ENCODE assay signal across 8 mouse cellular contexts in the genomic region with DNA sequence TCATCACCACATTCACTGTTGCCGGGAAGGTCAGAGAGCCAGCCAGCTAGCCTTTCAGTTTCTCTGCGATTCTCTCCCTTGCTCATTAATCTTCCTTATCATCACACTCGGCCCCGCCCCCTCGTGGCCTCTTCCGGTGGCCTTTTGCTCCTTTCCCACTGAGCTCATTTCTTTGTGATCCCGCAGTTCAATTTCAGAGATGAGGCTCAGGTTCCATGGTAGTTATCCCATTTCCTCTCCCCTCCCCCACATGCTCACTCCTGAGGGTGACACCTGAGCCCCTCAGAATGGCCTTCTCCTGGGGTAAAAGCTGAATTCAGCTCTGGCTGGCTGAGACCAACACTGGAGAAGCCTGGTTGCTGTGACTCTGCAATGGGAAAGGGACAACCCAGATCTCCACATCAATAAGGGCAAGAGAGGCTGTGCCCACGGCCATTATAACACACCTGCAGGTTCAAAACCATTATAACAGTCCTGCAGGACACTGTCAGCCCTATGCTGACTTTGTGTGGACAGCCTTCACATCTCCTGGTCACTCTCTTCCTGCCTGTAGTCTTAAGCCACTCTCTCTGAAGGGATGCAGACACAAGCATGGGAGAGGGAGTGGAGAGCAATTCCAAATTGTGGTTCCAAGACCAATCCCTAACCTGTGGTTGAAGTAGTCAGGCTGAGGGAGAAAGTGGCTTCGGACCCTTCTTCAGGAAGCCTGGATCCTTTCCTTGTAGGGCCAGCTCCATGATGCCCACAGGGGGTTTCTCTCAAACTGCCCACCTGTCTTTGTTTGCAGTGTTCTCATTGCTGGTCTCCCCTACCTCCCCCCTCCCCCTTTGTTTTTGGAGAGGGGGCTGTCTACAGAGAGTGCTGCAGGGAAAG. TPM values are rescaled to one million over a fixed set of nuclear protein-coding genes. Genes with fewer than 3 reads are reported as not detected.
DNase-seq lines count a peak whose midpoint lies in the region; ATAC-seq and TF ChIP-seq lines count a peak whose summit lies in the region.

No protein-coding gene starts in this region.

- no peak for TF ChIP-seq CTCF in E14TG2a.4 (conservative IDR thresholded peaks at IDR 0.05; ENCODE audit: low read length)

- H3K27ac ChIP-seq in limb, embryonic 14.5 days (replicated peaks; ENCODE audit: low read depth, low read length) = 0 out of 2 replicates have a peak overlapping the region, but pooled peaks have one; percentile 14
- H3K27ac ChIP-seq in neural tube, embryonic 13.5 days (replicated peaks) = peak overlapping the region; percentile 88

- H3K4me1 ChIP-seq in E14TG2a.4 (replicated peaks; ENCODE audit: low read depth, low read length) = peaks cover 41% of the 10 kb centered on the region
- peaks cover 39% of the 10 kb centered on the region for H3K4me1 ChIP-seq in limb, embryonic 14.5 days (ENCODE audit: control insufficient read depth, insufficient read depth, low read length)
- peaks cover 58% of the 10 kb centered on the region for H3K4me1 ChIP-seq in neural tube, embryonic 13.5 days (replicated peaks)

- no peaks in the 10 kb centered on the region for H3K36me3 ChIP-seq in E14TG2a.4 (ENCODE audit: insufficient read depth, low read length)
- H3K36me3 ChIP-seq in limb, embryonic 14.5 days (ENCODE audit: control insufficient read depth, insufficient read depth, low read length) = no peaks in the 10 kb centered on the region
- no peaks in the 10 kb centered on the region for H3K36me3 ChIP-seq in neural tube, embryonic 13.5 days

- TF ChIP-seq POLR2A in limb, embryonic 14.5 days (IDR thresholded peaks at IDR 0.05; ENCODE audit: borderline replicate concordance, extremely low read depth, insufficient read depth, insufficient read length) = no peak

- 2% methylated on average over 9 of the region's 9 CpGs for WGBS in limb, embryonic 14.5 days
- WGBS in neural tube, embryonic 13.5 days = 3% methylated on average over 9 of the region's 9 CpGs

- H3K4me3 ChIP-seq in E14TG2a.4 (replicated peaks; ENCODE audit: low read length) = peak overlapping the region; percentile 71
- no peak overlapping the region for H3K4me3 ChIP-seq in limb, embryonic 14.5 days (replicated peaks; ENCODE audit: low read length)
- 0 out of 2 replicates have a peak overlapping the region, but pooled peaks have one; percentile 4 for H3K4me3 ChIP-seq in neural tube, embryonic 13.5 days

- H3K9me3 ChIP-seq in E14TG2a.4 (ENCODE audit: low read length) = no peaks in the 10 kb centered on the region
- no peaks in the 10 kb centered on the region for H3K9me3 ChIP-seq in limb, embryonic 14.5 days (ENCODE audit: control insufficient read depth, low read length)
- H3K9me3 ChIP-seq in neural tube, embryonic 13.5 days = no peaks in the 10 kb centered on the region

- H3K9ac ChIP-seq in limb, embryonic 14.5 days (ENCODE audit: low read depth, low read length, severe bottlenecking) = peak overlapping the region; percentile 25; the same call in 1 of the 2 replicates
- peak overlapping the region; percentile 64 for H3K9ac ChIP-seq in neural tube, embryonic 13.5 days

- DNase-seq in adrenal gland, postnatal 10 days = peak; percentile 81
- no peak for DNase-seq in limb, embryonic 14.5 days (ENCODE audit: low spot score)
- DNase-seq in layer of hippocampus, adult 9-11 months = no peak
- DNase-seq in gastrocnemius, adult 18-20 months (ENCODE audit: low spot score) = no peak
- DNase-seq in urinary bladder, postnatal 10 days (ENCODE audit: low spot score) = no peak

- H3K4me2 ChIP-seq in limb, embryonic 14.5 days (replicated peaks; ENCODE audit: low read depth, low read length, severe bottlenecking) = no peak overlapping the region; the same call in 1 of the 2 replicates
- peak overlapping the region; percentile 46 for H3K4me2 ChIP-seq in neural tube, embryonic 13.5 days

- no peaks in the 10 kb centered on the region for H3K27me3 ChIP-seq in E14TG2a.4 (ENCODE audit: insufficient read depth, low read length)
- no peaks in the 10 kb centered on the region for H3K27me3 ChIP-seq in limb, embryonic 14.5 days (ENCODE audit: control insufficient read depth, insufficient read depth, low read length)
- no peaks in the 10 kb centered on the region for H3K27me3 ChIP-seq in neural tube, embryonic 13.5 days

- peak; percentile 46 to 53; a peak in 3 of 4 replicates for ATAC-seq in hematopoietic stem cell, adult 5-6 weeks (replicated peaks in 1 of 2; ENCODE audit: insufficient read depth in 1 of 2, low FRiP score in 2 of 2, low TSS enrichment in 1 of 2, low read depth in 1 of 2, poor library complexity in 2 of 2, severe bottlenecking in 2 of 2)
- no peak for ATAC-seq in limb, embryonic 14.5 days (ENCODE audit: low FRiP score, low read depth)
- ATAC-seq in neural tube, embryonic 13.5 days (ENCODE audit: low read depth) = peak; percentile 29; the same call in 1 of the 2 replicates

RNA-seq across cellular contexts. Expression of gene Lrrc75a, which starts 18.7 kb away (rescaled TPM):
- 10 to 100 TPM; 28.1 to 29.6 TPM for total RNA-seq in adrenal gland, postnatal 10 days (2021)
- 7.6 and 7.7 TPM in 2 replicates for total RNA-seq in hematopoietic stem cell, adult 5-6 weeks (2017)
- polyA plus RNA-seq in limb, embryonic 14.5 days (2012; rRNA removed) = 19.2 and 25.6 TPM in 2 replicates
- polyA plus RNA-seq in limb, embryonic 14.5 days (2014; fragmentation: Nextera tagmentation; extraction: Ambion mirVana) = 13.7 and 20.5 TPM in 2 replicates
- 8.5 and 8.9 TPM in 2 replicates for polyA plus RNA-seq in neural tube, embryonic 13.5 days (2015; fragmentation: Nextera tagmentation; extraction: Ambion mirVana)
- 1 to 10 TPM; 3.2 to 3.5 TPM for total RNA-seq in gastrocnemius, adult 18-20 months (2021)

RNA-seq across cellular contexts. Expression of gene Mmgt2, which starts 18.9 kb away (rescaled TPM):
- 10 to 100 TPM; 23.2 to 28.2 TPM for total RNA-seq in adrenal gland, postnatal 10 days (2021)
- total RNA-seq in hematopoietic stem cell, adult 5-6 weeks (2017) = 26.0 and 39.5 TPM in 2 replicates
- polyA plus RNA-seq in limb, embryonic 14.5 days (2012; rRNA removed) = 69.7 and 87.4 TPM in 2 replicates
- 56.9 and 66.1 TPM in 2 replicates for polyA plus RNA-seq in limb, embryonic 14.5 days (2014; fragmentation: Nextera tagmentation; extraction: Ambion mirVana)
- 21.4 and 25.6 TPM in 2 replicates for polyA plus RNA-seq in neural tube, embryonic 13.5 days (2015; fragmentation: Nextera tagmentation; extraction: Ambion mirVana)
- 1 to 10 TPM; 3.3 to 3.6 TPM for total RNA-seq in gastrocnemius, adult 18-20 months (2021)

RNA-seq across cellular contexts. Expression of gene Trpv2, which starts 55.3 kb away (rescaled TPM):
- 1 to 10 TPM; 5.0 to 5.6 TPM for total RNA-seq in adrenal gland, postnatal 10 days (2021)
- total RNA-seq in hematopoietic stem cell, adult 5-6 weeks (2017) = 24.5 TPM in 2 replicates
- polyA plus RNA-seq in limb, embryonic 14.5 days (2012; rRNA removed) = 2.7 and 2.8 TPM in 2 replicates
- polyA plus RNA-seq in limb, embryonic 14.5 days (2014; fragmentation: Nextera tagmentation; extraction: Ambion mirVana) = 2.9 and 4.3 TPM in 2 replicates
- 23.1 and 25.0 TPM in 2 replicates for polyA plus RNA-seq in neural tube, embryonic 13.5 days (2015; fragmentation: Nextera tagmentation; extraction: Ambion mirVana)
- total RNA-seq in gastrocnemius, adult 18-20 months (2021) = 1 to 10 TPM in 1 of 2 experiments, under 1 TPM in 1; 0.87 to 2.1 TPM
